Mouse (Mus musculus) embryo, embryonic 11 days (tissue): ENCODE results near the gene Scap.
"Not testable (repeated sequence)": the region's sequence is repeated elsewhere in the genome, so short reads cannot be mapped to it uniquely, and the experiment has no call there.

Source experiments
- DNase-seq: peaks from one replicate; pipeline ENCODE4 v3.0.0-alpha.2; 2015

Scap gene

GRCm38 (mm10) chr9:110390843-110391242, 57.8 kb downstream of the Scap start:
- no peak for DNase-seq

DNA sequence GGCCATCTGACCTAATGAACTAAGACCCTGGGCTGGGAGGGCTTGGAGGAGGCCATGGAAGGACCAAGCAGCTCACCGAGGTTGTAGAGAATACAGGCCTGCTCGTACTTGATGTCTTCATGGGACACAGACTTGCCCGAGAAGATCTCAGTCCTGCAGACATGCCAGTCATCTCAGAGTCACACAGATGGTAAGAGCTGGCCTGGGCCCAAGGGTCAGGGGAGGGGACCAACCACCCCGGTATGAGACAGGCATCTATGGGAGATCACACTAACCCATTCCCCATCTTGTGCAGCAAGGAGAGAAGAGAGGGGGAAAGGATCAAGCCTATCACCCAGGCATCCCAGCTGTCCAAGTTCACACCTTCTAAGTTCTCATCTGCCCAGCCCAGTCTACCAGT, 60.2 kb downstream of the Scap start:
- DNase-seq, result no peak

DNA sequence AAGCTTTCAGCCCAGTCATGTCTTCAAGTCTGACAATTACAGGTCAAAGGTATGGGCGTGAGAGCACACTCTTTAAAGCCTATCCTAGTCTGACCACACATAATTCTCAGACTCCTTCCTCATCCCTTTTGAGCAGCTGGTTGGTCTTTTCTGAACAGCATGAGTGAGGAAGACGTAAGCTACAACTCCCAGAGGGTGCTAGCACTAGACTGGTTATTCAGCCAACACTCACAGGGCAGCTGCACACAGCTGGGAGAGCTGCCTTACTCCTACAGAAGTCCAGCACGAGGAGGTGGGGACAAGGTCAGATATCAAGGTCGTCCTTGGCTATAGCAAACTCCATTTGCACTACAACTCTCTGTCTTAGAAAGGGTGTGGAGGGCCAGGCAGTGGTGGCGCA, 67.6 kb downstream of the Scap start:
- no peak for DNase-seq

GRCm38 (mm10) chr9:110402731-110403130, 69.6 kb downstream of the Scap start:
- DNase-seq, result no peak

GRCm38 (mm10) chr9:110403240-110403639, 70.2 kb downstream of the Scap start:
- DNase-seq, result not testable (repeated sequence)

GRCm38 (mm10) chr9:110407311-110408098, 74.4 kb downstream of the Scap start:
- DNase-seq, result peak; percentile 44

GRCm38 (mm10) chr9:110408099-110408773, 75.1 kb downstream of the Scap start, which contains the start of gene Ptpn23:
Gene Ptpn23, minus strand, starts transcription at chr9:110408213.
- peak; percentile 99 for DNase-seq

DNA sequence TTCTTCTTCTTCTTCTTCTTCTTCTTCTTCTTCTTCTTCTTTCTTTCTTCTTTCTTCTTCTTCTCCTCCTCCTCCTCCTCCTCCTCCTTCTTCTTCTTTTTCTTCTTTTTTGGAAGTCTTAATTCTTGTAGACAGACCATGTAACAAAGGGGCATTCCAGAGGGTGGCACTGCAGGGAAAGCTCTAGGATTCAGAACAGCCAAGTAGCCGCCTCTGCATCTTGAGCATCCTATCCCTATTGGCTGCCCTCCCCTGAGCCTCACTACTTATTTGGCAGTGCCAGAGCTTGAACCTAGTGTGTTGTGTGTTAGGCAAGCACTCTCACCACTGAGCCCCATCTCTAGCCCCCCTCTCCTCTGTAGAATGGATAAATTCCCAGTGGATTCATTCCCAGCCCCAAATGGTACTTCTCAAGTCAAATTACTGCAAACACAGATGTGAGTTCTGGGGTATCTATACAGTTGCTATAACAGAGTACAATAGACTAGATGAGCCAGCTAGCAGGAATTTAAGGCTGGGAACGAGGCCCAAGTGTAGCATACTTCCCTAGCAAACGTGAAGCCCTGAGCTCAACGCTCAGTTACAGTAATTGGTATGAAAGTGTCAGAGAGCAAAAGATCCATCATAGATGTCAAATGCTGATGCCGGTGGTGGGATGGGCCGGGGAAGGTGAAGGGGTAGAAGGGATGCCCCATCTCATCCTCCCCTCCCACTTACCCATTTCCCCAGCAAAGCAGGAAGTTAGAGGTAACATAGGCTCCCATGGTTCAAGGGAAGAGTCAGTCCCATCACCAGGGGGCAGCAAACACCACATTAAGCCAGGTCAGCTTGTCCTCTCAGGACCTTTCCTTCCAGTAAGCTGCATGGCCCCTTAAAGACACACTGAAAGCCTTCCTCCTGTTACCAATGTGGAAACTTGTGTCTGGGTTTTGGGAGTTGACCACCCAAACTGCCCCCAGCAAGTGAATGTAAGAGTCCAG, 78.1 kb downstream of the Scap start:
- DNase-seq, result peak; percentile 86

- no peak for DNase-seq
Measured at GRCm38 (mm10) chr9:110412926-110413325, 79.8 kb downstream of the Scap start.

- peak; percentile 58 for DNase-seq
Measured at GRCm38 (mm10) chr9:110413785-110414184, 80.7 kb downstream of the Scap start.

GRCm38 (mm10) chr9:110419511-110420112, 86.5 kb downstream of the Scap start, which contains the start of gene Ngp:
Gene Ngp, plus strand, starts transcription at chr9:110419747.
- DNase-seq, result no peak

DNA sequence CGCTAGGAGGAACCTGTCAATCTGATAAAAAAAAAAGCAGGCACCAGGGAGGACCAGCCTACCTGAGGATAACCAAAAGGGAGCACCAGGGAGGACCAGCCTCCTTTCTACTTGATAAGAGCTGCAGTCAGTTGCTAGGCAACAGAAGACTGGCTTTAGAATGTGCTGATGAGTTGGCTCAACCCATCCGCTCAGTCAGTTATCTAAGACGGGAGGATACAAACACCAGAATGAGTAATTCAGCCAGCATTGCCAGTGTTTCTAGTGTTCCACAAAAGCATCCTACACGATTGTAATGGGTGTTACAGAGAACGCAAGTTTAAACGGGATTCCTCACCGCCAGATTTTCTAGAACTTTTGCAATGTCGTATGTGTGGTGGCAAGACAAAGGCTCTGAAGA, 98.2 kb downstream of the Scap start:
- no peak for DNase-seq

DNA sequence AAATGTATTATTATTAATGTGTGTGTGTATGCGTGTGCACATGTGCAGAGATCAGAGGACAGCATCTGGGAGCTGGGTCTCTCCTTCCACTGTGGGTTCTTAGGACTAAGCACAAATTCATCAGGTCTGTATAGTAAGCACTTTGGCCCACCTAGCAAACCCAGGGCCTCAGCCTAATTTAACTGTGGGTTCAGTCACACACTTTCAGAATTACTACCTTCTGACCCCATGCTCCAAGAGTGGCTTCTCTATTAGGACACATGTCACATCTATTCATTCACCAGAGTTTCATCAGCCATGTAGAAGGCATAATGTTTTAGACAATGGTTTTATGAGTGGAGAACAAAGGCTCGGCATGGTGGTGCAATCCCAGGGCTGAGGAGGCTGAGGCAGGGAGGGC, 100.0 kb downstream of the Scap start:
- DNase-seq, result no peak
